Mouse (Mus musculus) testis, adult 2 months (tissue): Measurements from ENCODE around the gene Prss47. TPM values are rescaled to one million over a fixed set of nuclear protein-coding genes. Genes with fewer than 3 reads are reported as not detected.

ENCODE experiments used
- H3K27ac ChIP-seq: fragments of 200-500 bp; 2 replicates; pipeline ENCODE4 v1.5.1; 2012; ENCODE audit warnings: low read depth, low read length; ENCODE audit not compliant: control insufficient read depth, insufficient read depth
- H3K27me3 ChIP-seq: fragments of 200-500 bp; 2 replicates; pipeline ENCODE4 v1.6.1; 2012; ENCODE audit warnings: mild to moderate bottlenecking, low read length, moderate library complexity; ENCODE audit not compliant: control insufficient read depth, insufficient read depth
- H3K36me3 ChIP-seq: fragments of 200-500 bp; 2 replicates; pipeline ENCODE4 v1.6.1; 2012; ENCODE audit warnings: mild to moderate bottlenecking, low read length; ENCODE audit not compliant: control insufficient read depth, insufficient read depth
- H3K4me1 ChIP-seq: fragments of 200-500 bp; 2 replicates; pipeline ENCODE4 v1.6.1; 2012; ENCODE audit warnings: low read length; ENCODE audit not compliant: control insufficient read depth, insufficient read depth
- H3K4me3 ChIP-seq: fragments of 200-500 bp; 2 replicates; pipeline ENCODE4 v1.5.1; 2012; ENCODE audit warnings: low read depth, mild to moderate bottlenecking, low read length, moderate library complexity, mixed read lengths; ENCODE audit not compliant: control insufficient read depth
- CTCF ChIP-seq: fragments of 200-500 bp; IDR thresholded peaks from 2 replicates; pipeline ENCODE4 v1.5.1; 2012; ENCODE audit warnings: low read depth, mild to moderate bottlenecking, inconsistent platforms, low read length, moderate library complexity; ENCODE audit not compliant: control insufficient read depth, insufficient read depth, insufficient replicate concordance
- POLR2A ChIP-seq: fragments of 200-500 bp; IDR thresholded peaks from 2 replicates; pipeline ENCODE4 v1.6.1; 2012; ENCODE audit warnings: low read depth, mild to moderate bottlenecking, inconsistent platforms, low read length, moderate library complexity; ENCODE audit not compliant: control insufficient read depth
- polyA plus RNA-seq: library from polyadenylated mRNA; depleted of rRNA; stranded (reverse); fragments of >200 nt; gene quantifications from 2 replicates; pipeline ENCODE4 v1.2.3, GENCODE M21; 2012; rRNA removed

Prss47 gene
- polyA plus RNA-seq = 35.5 and 39.7 TPM in 2 replicates

DNA sequence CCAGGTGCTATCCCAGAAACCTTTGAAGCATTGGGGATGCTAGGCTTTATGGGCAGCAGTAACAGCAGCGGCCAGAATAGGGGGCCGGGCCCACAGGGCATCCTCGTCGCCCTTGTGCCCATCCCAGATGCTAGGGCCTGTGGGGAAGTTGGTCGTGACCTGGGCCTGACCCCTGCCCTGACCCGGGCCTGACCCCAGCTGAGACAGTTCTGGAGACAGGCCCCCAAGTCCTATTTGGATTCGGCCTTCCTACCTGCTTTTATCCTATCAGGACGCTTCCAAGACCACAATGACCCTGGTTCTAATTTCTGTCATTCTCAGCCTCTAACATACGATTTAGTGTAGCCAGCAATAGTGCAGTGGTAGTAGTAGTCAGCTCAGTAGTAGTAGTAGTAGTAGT lies at the start of gene Prss47:
TSS of gene Prss47 (minus strand) at position 101 of the 400 bp plus-strand sequence.
- no peaks in the 10 kb centered on the region for H3K27me3 ChIP-seq
- H3K4me1 ChIP-seq = no peaks in the 10 kb centered on the region
- no peaks in the 10 kb centered on the region for H3K36me3 ChIP-seq
- TF ChIP-seq CTCF (no peak), POLR2A (no peak)
- no peak within 1 kb of the TSS for H3K27ac ChIP-seq
- H3K4me3 ChIP-seq = peak within 1 kb of the TSS; percentile 30

DNA sequence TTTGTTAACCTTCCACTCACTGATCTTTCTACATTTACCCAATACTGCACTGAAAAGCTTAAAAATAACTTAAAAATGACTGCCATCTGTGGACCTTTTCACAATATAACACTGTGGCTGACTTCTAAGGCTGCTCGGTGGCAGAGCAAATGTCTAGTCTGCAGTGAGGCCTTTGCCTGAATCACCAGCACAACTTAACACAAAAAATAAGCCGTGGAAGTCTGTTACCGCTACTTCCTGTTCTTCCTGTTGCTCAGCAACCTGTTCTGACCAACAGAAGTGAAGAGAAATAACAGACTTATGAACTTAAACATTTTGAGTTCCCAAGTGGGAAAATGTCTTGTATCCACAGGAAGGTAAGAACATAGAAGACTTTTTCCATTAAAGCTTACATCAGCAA lies 48.7 kb upstream of the Prss47 start:
- H3K27me3 ChIP-seq = no peaks in the 10 kb centered on the region
- H3K4me1 ChIP-seq = no peaks in the 10 kb centered on the region
- TF ChIP-seq CTCF (no peak), POLR2A (no peak)
- H3K36me3 ChIP-seq = no peaks in the 10 kb centered on the region
- no peak overlapping the region for H3K4me3 ChIP-seq
- H3K27ac ChIP-seq = no peak overlapping the region

DNA sequence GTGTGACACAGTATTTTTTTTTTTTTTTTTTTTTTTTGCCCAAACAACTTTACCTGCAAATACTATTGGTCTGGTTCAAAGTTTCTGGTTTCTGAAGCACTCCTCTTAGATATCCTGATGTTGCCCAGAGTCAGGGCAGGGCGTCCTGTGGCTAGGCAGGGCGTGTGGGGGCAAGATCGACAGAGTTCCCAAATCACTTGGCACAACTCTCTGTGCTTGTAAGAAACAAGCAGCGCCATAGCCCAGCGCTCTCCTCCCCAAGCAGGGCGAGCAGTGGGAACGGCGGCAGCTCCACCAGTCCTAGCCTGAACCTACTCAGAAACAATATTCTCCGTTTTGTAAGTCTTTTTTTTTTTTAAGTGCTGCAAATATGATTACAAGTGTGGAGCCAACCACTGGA lies 48.1 kb upstream of the Prss47 start:
- Histone ChIP-seq H3K27me3 (no peaks in the 10 kb centered on the region), H3K4me1 (no peaks in the 10 kb centered on the region), H3K36me3 (no peaks in the 10 kb centered on the region), H3K4me3 (no peak overlapping the region), H3K27ac (no peak overlapping the region)
- no peak for TF ChIP-seq POLR2A
- no peak for TF ChIP-seq CTCF

DNA sequence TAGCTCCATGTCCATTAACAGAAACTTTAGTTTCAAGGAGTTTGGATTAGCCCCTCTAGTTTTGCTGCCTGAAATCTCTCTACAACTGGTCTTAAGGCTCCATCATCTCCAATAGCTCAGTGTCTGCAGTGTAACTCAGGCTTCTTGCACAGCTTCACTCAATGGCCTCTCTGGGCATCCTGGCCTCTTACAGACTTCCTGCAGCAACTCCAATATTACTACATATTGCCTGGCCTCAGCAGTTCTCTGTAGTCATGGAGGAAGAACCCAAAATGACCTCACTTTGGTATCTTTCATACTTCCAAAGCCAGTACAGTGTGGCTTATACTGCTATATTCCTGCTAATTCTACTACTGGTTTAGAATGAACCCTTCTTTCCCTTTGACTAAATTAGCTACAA lies 44.5 kb upstream of the Prss47 start:
- TF ChIP-seq POLR2A = no peak
- no peak for TF ChIP-seq CTCF
- Histone ChIP-seq H3K27me3 (no peaks in the 10 kb centered on the region), H3K27ac (no peak overlapping the region), H3K4me3 (no peak overlapping the region), H3K36me3 (no peaks in the 10 kb centered on the region), H3K4me1 (no peaks in the 10 kb centered on the region)

DNA sequence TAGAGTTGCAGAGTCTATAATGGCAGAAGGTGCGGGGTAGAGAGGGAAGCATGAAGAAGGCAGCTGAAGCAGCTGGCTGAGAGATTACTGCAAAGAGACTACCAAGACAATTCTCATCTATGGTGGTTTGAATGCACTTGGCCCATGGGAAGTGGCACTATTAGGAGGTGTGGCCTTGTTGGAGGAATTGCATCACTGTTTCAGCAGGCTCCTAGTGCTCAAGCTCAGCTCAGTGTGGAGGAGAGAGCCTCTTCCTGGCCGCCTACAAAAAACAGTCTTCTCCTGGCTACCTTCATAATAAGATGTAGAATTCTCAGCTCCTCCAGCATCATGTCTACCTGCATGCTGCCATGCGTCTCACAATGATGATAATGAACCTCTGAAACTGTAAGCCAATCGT lies 43.4 kb upstream of the Prss47 start:
- no peaks in the 10 kb centered on the region for H3K36me3 ChIP-seq
- no peaks in the 10 kb centered on the region for H3K27me3 ChIP-seq
- no peak overlapping the region for H3K4me3 ChIP-seq
- no peak for TF ChIP-seq CTCF
- TF ChIP-seq POLR2A = no peak
- H3K4me1 ChIP-seq = no peaks in the 10 kb centered on the region
- H3K27ac ChIP-seq = no peak overlapping the region

DNA sequence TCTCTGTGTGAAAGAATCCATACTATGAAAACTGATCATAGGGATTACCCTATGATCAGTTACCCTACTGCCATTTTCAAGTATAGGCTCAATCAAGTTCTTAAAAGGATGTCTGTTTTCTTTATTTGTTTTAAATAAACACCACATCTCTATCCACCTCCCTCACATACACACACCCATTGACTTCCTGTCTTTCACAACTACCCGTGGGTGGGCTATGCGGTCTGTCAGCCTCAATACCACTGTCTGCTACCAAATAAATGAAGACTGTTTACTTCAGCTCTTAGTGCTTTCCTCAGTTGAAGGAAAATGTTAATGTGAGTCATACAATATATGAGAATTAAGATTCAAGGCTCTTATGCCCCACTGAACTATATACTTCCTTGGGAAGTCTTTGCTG lies 17.4 kb upstream of the Prss47 start:
- TF ChIP-seq CTCF (no peak), POLR2A (no peak)
- Histone ChIP-seq H3K4me3 (no peak overlapping the region), H3K27me3 (no peaks in the 10 kb centered on the region), H3K4me1 (no peaks in the 10 kb centered on the region), H3K27ac (no peak overlapping the region), H3K36me3 (peaks cover 2% of the 10 kb centered on the region)

DNA sequence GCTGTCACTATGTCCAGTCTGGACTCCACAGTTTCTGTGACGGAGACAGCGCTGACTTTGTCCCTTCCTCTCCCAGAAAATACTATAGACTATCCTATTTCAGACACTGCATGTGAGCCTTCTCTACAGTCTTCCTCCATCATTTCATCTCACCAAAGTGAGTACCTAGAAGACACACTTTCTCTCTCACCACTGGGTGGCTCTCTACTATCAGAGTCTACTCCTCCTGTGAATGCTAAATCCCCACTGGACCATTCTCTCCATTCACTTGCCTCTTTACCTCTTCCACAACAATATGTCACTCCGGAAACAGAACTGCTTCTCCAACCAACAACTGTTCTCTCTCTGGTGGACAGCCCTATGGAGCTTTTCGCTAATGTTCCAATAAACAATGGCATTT lies 17.5 kb downstream of the Prss47 start:
- TF ChIP-seq POLR2A (no peak), CTCF (no peak)
- Histone ChIP-seq H3K36me3 (no peaks in the 10 kb centered on the region), H3K4me1 (no peaks in the 10 kb centered on the region), H3K4me3 (peak overlapping the region; percentile 16; the same call in 1 of the 2 replicates), H3K27ac (no peak overlapping the region), H3K27me3 (no peaks in the 10 kb centered on the region)

DNA sequence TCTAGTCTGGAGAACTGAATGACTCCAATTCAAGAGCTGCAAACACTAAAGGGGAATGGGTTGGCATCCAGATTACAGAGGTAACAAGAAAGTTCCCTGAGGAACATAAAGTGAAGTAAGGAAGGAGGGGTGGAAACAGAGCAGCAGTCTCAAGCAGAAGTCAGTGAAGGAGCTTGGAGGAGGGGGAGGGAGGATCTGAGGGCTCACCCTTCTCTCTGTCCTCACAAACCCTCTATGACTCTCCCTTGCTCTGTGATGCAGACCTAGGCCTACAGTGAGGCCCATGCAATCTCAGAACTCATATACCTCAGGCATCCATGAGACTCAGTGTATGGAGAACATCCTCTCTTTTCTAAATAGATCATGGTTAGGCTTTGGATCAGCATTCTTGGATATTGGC lies 19.8 kb downstream of the Prss47 start, which contains the start of gene Spata31d1c:
TSS of gene Spata31d1c (plus strand) at position 301 of the 400 bp plus-strand sequence.
- no peak within 1 kb of the TSS; the same call in 1 of the 2 replicates for H3K27ac ChIP-seq
- H3K27me3 ChIP-seq = no peaks in the 10 kb centered on the region
- TF ChIP-seq POLR2A = peak; percentile 27; the same call in 1 of the 2 replicates
- TF ChIP-seq CTCF = no peak
- no peaks in the 10 kb centered on the region for H3K4me1 ChIP-seq
- peak within 1 kb of the TSS; percentile 63 for H3K4me3 ChIP-seq
- H3K36me3 ChIP-seq = no peaks in the 10 kb centered on the region
